Mouse (Mus musculus) small intestine, adult 2 months (tissue): ENCODE data around the gene Gm37240.

ENCODE experiments used
- CTCF ChIP-seq: fragments of 200-500 bp; IDR thresholded peaks from 2 replicates; pipeline ENCODE4 v1.5.1; 2012; ENCODE audit warnings: low read depth, mild to moderate bottlenecking, control low read depth, inconsistent platforms, low read length, moderate library complexity, mixed read lengths; ENCODE audit not compliant: insufficient replicate concordance, insufficient read length; ENCODE audit errors: extremely low read depth
- POLR2A ChIP-seq: fragments of 200-500 bp; IDR thresholded peaks from 2 replicates; pipeline ENCODE4 v1.6.1; 2012; ENCODE audit warnings: low read depth, mild to moderate bottlenecking, control low read depth, inconsistent platforms, low read length, moderate library complexity

GRCm38 (mm10) chr3:85012889-85013288 is 874.4 kb downstream of the Gm37240 start:
- TF ChIP-seq POLR2A (no peak), CTCF (no peak)
